Mouse (Mus musculus): Measurements from ENCODE around the gene En2.

GRCm38 (mm10) chr5:28176585-28176984 lies 11.1 kb downstream of the En2 start:
- no peak for TF ChIP-seq POLR2A (IDR thresholded peaks at IDR 0.05; ENCODE audit: insufficient read depth, low read depth, low read length)
- TF ChIP-seq CTCF (IDR thresholded peaks at IDR 0.05; ENCODE audit: insufficient read depth, low read depth, low read length) = no peak

Measured in olfactory bulb, adult 2 months (tissue).